Mouse (Mus musculus) neural tube, embryonic 12.5 days (tissue): ENCODE measurements around the gene Ankrd7. TPM values are rescaled to one million over a fixed set of nuclear protein-coding genes. Genes with fewer than 3 reads are reported as not detected.
"Not testable (repeated sequence)": the region's sequence is repeated elsewhere in the genome, so short reads cannot be mapped to it uniquely, and the experiment has no call there.

ENCODE experiments used
- ATAC-seq: fragments of 200-750 bp; cut with Nextera tagmentation; 2 replicates; pipeline ENCODE4 v1.8.0; 2017; ENCODE audit warnings: low read depth, mild to moderate bottlenecking, moderate TSS enrichment, moderate library complexity; ENCODE audit not compliant: low FRiP score
- H3K27ac ChIP-seq: fragments of 300-500 bp; sonication (generic); 2 replicates; pipeline ENCODE4 v1.5.1; 2016
- H3K27me3 ChIP-seq: fragments of 300-500 bp; sonication (generic); replicated peaks from 2 replicates; pipeline ENCODE4 v1.6.1; 2016; ENCODE audit warnings: mild to moderate bottlenecking
- H3K36me3 ChIP-seq: fragments of 300-500 bp; sonication (generic); 2 replicates; pipeline ENCODE4 v1.6.1; 2016; ENCODE audit warnings: mild to moderate bottlenecking
- H3K4me1 ChIP-seq: fragments of 300-500 bp; sonication (generic); 2 replicates; pipeline ENCODE4 v1.6.1; 2016
- H3K4me2 ChIP-seq: fragments of 300-500 bp; sonication (generic); replicated peaks from 2 replicates; pipeline ENCODE4 v1.6.1; 2016; ENCODE audit warnings: mild to moderate bottlenecking
- H3K4me3 ChIP-seq: fragments of 300-500 bp; sonication (generic); 2 replicates; pipeline ENCODE4 v1.5.1; 2016
- H3K9ac ChIP-seq: fragments of 300-500 bp; sonication (generic); 2 replicates; pipeline ENCODE4 v1.6.1; 2016; ENCODE audit warnings: mild to moderate bottlenecking
- H3K9me3 ChIP-seq: fragments of 300-500 bp; sonication (generic); 2 replicates; pipeline ENCODE4 v1.6.1; 2016; ENCODE audit warnings: mild to moderate bottlenecking
- WGBS: fragments of 180-500 bp; shearing (Covaris S2); methylation state at CpG from one replicate; pipeline ENCODE4 v1.1.7; 2016; 5-methylcytosine and 5-hydroxymethylcytosine counted together
- polyA plus RNA-seq: library from polyadenylated mRNA; unstranded; fragments of >200 nt; fragmentation: Nextera tagmentation; extraction: Ambion mirVana; gene quantifications from 2 replicates; pipeline ENCODE4 v1.2.1, GENCODE M21; 2016

Gene Ankrd7
- polyA plus RNA-seq, result 0.27 and 0.41 TPM in 2 replicates

GRCm38 (mm10) chr6:18866018-18866417, at the start of gene Ankrd7:
Ankrd7 (plus strand) TSS chr6:18866318.
- H3K4me3 ChIP-seq, result no peak within 1 kb of the TSS
- no peaks in the 10 kb centered on the region for H3K27me3 ChIP-seq
- no peaks in the 10 kb centered on the region for H3K36me3 ChIP-seq
- no peaks in the 10 kb centered on the region for H3K4me1 ChIP-seq
- 92% methylated on average over 8 of the region's 8 CpGs for WGBS
- no peaks in the 10 kb centered on the region for H3K9me3 ChIP-seq
- H3K4me2 ChIP-seq, result no peak within 1 kb of the TSS
- ATAC-seq, result no peak
- H3K27ac ChIP-seq, result no peak within 1 kb of the TSS
- H3K9ac ChIP-seq, result no peak within 1 kb of the TSS

- Histone ChIP-seq H3K27ac (no peak overlapping the region), H3K27me3 (no peaks in the 10 kb centered on the region), H3K9ac (no peak overlapping the region), H3K9me3 (no peaks in the 10 kb centered on the region), H3K4me1 (no peaks in the 10 kb centered on the region), H3K36me3 (no peaks in the 10 kb centered on the region), H3K4me2 (no peak overlapping the region), H3K4me3 (no peak overlapping the region)
- ATAC-seq, result no peak
- 19% methylated on average over 4 of the region's 4 CpGs for WGBS
These were observed 46.8 kb upstream of the Ankrd7 start for GRCm38 (mm10) chr6:18819343-18819742.

- no peak overlapping the region for H3K9ac ChIP-seq
- no peak overlapping the region for H3K4me2 ChIP-seq
- H3K36me3 ChIP-seq, result no peaks in the 10 kb centered on the region
- 73% methylated on average over 4 of the region's 4 CpGs for WGBS
- H3K4me1 ChIP-seq, result no peaks in the 10 kb centered on the region
- no peak for ATAC-seq
- no peak overlapping the region for H3K27ac ChIP-seq
- H3K9me3 ChIP-seq, result no peaks in the 10 kb centered on the region
- H3K4me3 ChIP-seq, result no peak overlapping the region
- no peaks in the 10 kb centered on the region for H3K27me3 ChIP-seq
These were observed 45.9 kb upstream of the Ankrd7 start for GRCm38 (mm10) chr6:18820246-18820645.

GRCm38 (mm10) chr6:18822812-18823211, 43.3 kb upstream of the Ankrd7 start:
- Histone ChIP-seq H3K36me3 (no peaks in the 10 kb centered on the region), H3K4me2 (no peak overlapping the region), H3K27ac (no peak overlapping the region), H3K4me3 (no peak overlapping the region), H3K4me1 (no peaks in the 10 kb centered on the region), H3K9ac (no peak overlapping the region), H3K9me3 (no peaks in the 10 kb centered on the region), H3K27me3 (no peaks in the 10 kb centered on the region)
- no peak for ATAC-seq
- 69% methylated on average over 1 of the region's 1 CpGs for WGBS

GRCm38 (mm10) chr6:18832958-18833357, 33.2 kb upstream of the Ankrd7 start:
- H3K9ac ChIP-seq, result no peak overlapping the region
- H3K36me3 ChIP-seq, result no peaks in the 10 kb centered on the region
- 74% methylated on average over 1 of the region's 1 CpGs for WGBS
- H3K27me3 ChIP-seq, result no peaks in the 10 kb centered on the region
- H3K4me3 ChIP-seq, result no peak overlapping the region
- H3K4me1 ChIP-seq, result no peaks in the 10 kb centered on the region
- H3K27ac ChIP-seq, result no peak overlapping the region
- H3K4me2 ChIP-seq, result no peak overlapping the region
- ATAC-seq, result no peak
- H3K9me3 ChIP-seq, result no peaks in the 10 kb centered on the region

GRCm38 (mm10) chr6:18844529-18844928, 21.6 kb upstream of the Ankrd7 start:
- not testable (repeated sequence) for H3K36me3 ChIP-seq, H3K4me3 ChIP-seq, ATAC-seq, H3K27ac ChIP-seq, H3K27me3 ChIP-seq, H3K9me3 ChIP-seq, H3K9ac ChIP-seq, H3K4me2 ChIP-seq, H3K4me1 ChIP-seq
- WGBS, result 85% methylated on average over 7 of the region's 11 CpGs

GRCm38 (mm10) chr6:18845571-18845970, 20.5 kb upstream of the Ankrd7 start:
- H3K27me3 ChIP-seq, H3K9me3 ChIP-seq, H3K4me3 ChIP-seq, H3K36me3 ChIP-seq, H3K27ac ChIP-seq, ATAC-seq, H3K4me2 ChIP-seq, H3K9ac ChIP-seq: not testable (repeated sequence)
- peaks cover 11% of the 10 kb centered on the region; the same call in 1 of the 2 replicates for H3K4me1 ChIP-seq
- WGBS, result 29% methylated on average over 5 of the region's 7 CpGs

- H3K27me3 ChIP-seq, result no peaks in the 10 kb centered on the region
- H3K27ac ChIP-seq, result peak within 1 kb of the TSS; percentile 93
- peaks cover 11% of the 10 kb centered on the region; the same call in 1 of the 2 replicates for H3K4me1 ChIP-seq
- peak within 1 kb of the TSS; percentile 93 for H3K9ac ChIP-seq
- ATAC-seq, result peak; percentile 100
- WGBS, result 2% methylated on average over 37 of the region's 37 CpGs
- peak within 1 kb of the TSS; percentile 67 for H3K4me2 ChIP-seq
- H3K36me3 ChIP-seq, result peaks cover 8% of the 10 kb centered on the region
- no peaks in the 10 kb centered on the region for H3K9me3 ChIP-seq
- peak within 1 kb of the TSS; percentile 86 for H3K4me3 ChIP-seq
These were observed 17.9 kb upstream of the Ankrd7 start, which contains the start of gene Lsm8 for GRCm38 (mm10) chr6:18848051-18848701. Lsm8 (plus strand) TSS chr6:18848579.

- H3K9me3 ChIP-seq, result no peaks in the 10 kb centered on the region
- peak overlapping the region; percentile 67 for H3K4me2 ChIP-seq
- H3K4me3 ChIP-seq, result peak overlapping the region; percentile 86
- H3K4me1 ChIP-seq, result peaks cover 11% of the 10 kb centered on the region; the same call in 1 of the 2 replicates
- peak overlapping the region; percentile 93 for H3K27ac ChIP-seq
- no peaks in the 10 kb centered on the region for H3K27me3 ChIP-seq
- 1% methylated on average over 28 of the region's 28 CpGs for WGBS
- peak overlapping the region; percentile 93 for H3K9ac ChIP-seq
- ATAC-seq, result no peak
- H3K36me3 ChIP-seq, result peaks cover 12% of the 10 kb centered on the region
These were observed 17.4 kb upstream of the Ankrd7 start for GRCm38 (mm10) chr6:18848702-18849061.

GRCm38 (mm10) chr6:18855323-18855722, 10.8 kb upstream of the Ankrd7 start:
- Histone ChIP-seq H3K9ac (no peak overlapping the region), H3K4me3 (no peak overlapping the region), H3K27ac (no peak overlapping the region), H3K9me3 (no peaks in the 10 kb centered on the region), H3K4me1 (no peaks in the 10 kb centered on the region), H3K4me2 (no peak overlapping the region), H3K27me3 (no peaks in the 10 kb centered on the region), H3K36me3 (peaks cover 47% of the 10 kb centered on the region)
- ATAC-seq, result no peak

- peak; percentile 42; the same call in 1 of the 2 replicates for ATAC-seq
- no peak overlapping the region for H3K4me3 ChIP-seq
- no peaks in the 10 kb centered on the region for H3K4me1 ChIP-seq
- no peak overlapping the region for H3K9ac ChIP-seq
- no peaks in the 10 kb centered on the region for H3K9me3 ChIP-seq
- no peak overlapping the region for H3K4me2 ChIP-seq
- no peaks in the 10 kb centered on the region for H3K27me3 ChIP-seq
- 97% methylated on average over 3 of the region's 3 CpGs for WGBS
- H3K27ac ChIP-seq, result no peak overlapping the region
- peaks cover 47% of the 10 kb centered on the region for H3K36me3 ChIP-seq
These were observed 9.5 kb upstream of the Ankrd7 start for GRCm38 (mm10) chr6:18856487-18857078.

GRCm38 (mm10) chr6:18889030-18889429, 22.9 kb downstream of the Ankrd7 start:
- H3K9ac ChIP-seq, result no peak overlapping the region
- WGBS, result 64% methylated on average over 2 of the region's 2 CpGs
- ATAC-seq, result no peak
- no peak overlapping the region for H3K4me3 ChIP-seq
- no peaks in the 10 kb centered on the region for H3K27me3 ChIP-seq
- no peak overlapping the region for H3K4me2 ChIP-seq
- no peaks in the 10 kb centered on the region for H3K4me1 ChIP-seq
- no peak overlapping the region for H3K27ac ChIP-seq
- no peaks in the 10 kb centered on the region for H3K9me3 ChIP-seq
- H3K36me3 ChIP-seq, result no peaks in the 10 kb centered on the region

- no peaks in the 10 kb centered on the region for H3K36me3 ChIP-seq
- no peaks in the 10 kb centered on the region for H3K4me1 ChIP-seq
- H3K4me2 ChIP-seq, result no peak overlapping the region
- no peaks in the 10 kb centered on the region for H3K9me3 ChIP-seq
- H3K4me3 ChIP-seq, result no peak overlapping the region
- no peak overlapping the region for H3K27ac ChIP-seq
- ATAC-seq, result no peak
- H3K27me3 ChIP-seq, result no peaks in the 10 kb centered on the region
- no peak overlapping the region for H3K9ac ChIP-seq
These were observed 28.0 kb downstream of the Ankrd7 start for GRCm38 (mm10) chr6:18894142-18894541.
